Comparison of ENCODE assay signal across 8 mouse cellular contexts in the genomic region with DNA sequence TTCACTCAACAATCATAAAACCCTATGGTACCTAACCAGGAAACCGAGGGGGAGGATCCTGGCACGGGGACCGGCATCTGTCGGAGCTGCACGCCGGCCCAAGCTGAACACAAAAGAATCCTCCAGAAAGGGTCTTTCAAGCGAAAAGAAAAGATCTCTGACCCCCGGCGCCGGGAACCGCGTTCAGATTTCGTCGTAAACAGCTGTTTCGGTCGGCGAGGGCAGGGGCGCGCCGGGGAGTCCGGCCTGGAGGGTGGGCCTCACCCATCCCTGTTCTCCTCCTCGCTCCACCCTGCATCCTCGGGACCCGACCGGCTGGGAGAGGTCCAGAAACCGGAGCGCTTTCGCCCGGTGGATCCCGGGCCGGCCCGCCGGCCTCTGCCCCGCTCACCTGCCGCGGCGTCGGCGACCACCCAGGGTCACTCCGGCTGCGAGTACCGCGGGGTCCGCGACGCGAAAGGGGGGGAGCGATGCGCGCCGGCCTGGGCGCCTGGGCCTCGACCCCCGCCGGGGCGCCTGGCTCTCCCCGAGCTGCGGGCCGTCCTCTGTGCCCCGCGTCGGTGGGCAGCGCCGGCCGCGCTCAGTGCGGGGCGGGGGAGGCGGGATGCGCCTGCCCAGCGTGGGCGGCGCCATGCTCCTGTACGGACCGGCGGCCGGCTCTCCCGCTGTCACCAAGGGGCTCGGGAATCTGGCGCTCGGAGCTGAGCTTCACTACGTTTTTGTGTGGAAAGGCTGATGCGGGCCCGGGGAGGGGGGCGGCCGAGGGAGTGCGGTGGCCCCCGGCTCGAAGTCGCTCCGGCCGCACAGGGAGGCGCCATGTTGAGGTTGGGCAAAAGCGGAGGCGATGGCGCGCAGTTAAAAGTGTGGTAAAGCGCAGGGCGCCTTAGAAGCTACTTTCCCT. TPM values are rescaled to one million over a fixed set of nuclear protein-coding genes. Genes with fewer than 3 reads are reported as not detected.
DNase-seq lines count a peak whose midpoint lies in the region; ATAC-seq and TF ChIP-seq lines count a peak whose summit lies in the region.

Tcp11l1 (minus strand) TSS at position 585 of the 901 bp plus-strand sequence.

- H3K36me3 ChIP-seq in embryonic facial prominence, embryonic 13.5 days, result 0 out of 2 replicates have a peak, but pooled peaks cover 4% of the 10 kb centered on the region
- no peaks in the 10 kb centered on the region for H3K36me3 ChIP-seq in heart, embryonic 10.5 days
- no peaks in the 10 kb centered on the region for H3K36me3 ChIP-seq in kidney, embryonic 15.5 days
- 0 out of 2 replicates have a peak, but pooled peaks cover 3% of the 10 kb centered on the region for H3K36me3 ChIP-seq in midbrain, postnatal 0 days (ENCODE audit: insufficient read depth, low read length)

- peak within 1 kb of the TSS; percentile 73 for H3K4me2 ChIP-seq in embryonic facial prominence, embryonic 13.5 days
- peak within 1 kb of the TSS; percentile 76 for H3K4me2 ChIP-seq in kidney, embryonic 15.5 days
- peak within 1 kb of the TSS; percentile 66 for H3K4me2 ChIP-seq in midbrain, postnatal 0 days (ENCODE audit: low read depth, low read length, poor library complexity, severe bottlenecking)

- no peak for TF ChIP-seq CTCF in midbrain, postnatal 0 days (IDR thresholded peaks at IDR 0.05)

- peak within 1 kb of the TSS; percentile 89 for H3K27ac ChIP-seq in embryonic facial prominence, embryonic 13.5 days
- H3K27ac ChIP-seq in heart, embryonic 10.5 days, result peak within 1 kb of the TSS; percentile 97
- H3K27ac ChIP-seq in kidney, embryonic 15.5 days, result peak within 1 kb of the TSS; percentile 87
- H3K27ac ChIP-seq in midbrain, postnatal 0 days (ENCODE audit: low read depth, low read length), result peak within 1 kb of the TSS; percentile 84

- whole genome bisulfite sequencing in embryonic facial prominence, embryonic 13.5 days, result under 1% methylated on average over 97 of the region's 99 CpGs
- WGBS in heart, embryonic 10.5 days, result 1% methylated on average over 98 of the region's 99 CpGs
- WGBS in kidney, embryonic 15.5 days, result under 1% methylated on average over 66 of the region's 99 CpGs
- under 1% methylated on average over 65 of the region's 99 CpGs for WGBS in midbrain, postnatal 0 days

- ATAC-seq in embryonic facial prominence, embryonic 13.5 days (ENCODE audit: insufficient number of reproducible peaks, insufficient read depth, low FRiP score, low TSS enrichment, low read depth), result peak; percentile 87
- ATAC-seq in kidney, embryonic 15.5 days (replicated peaks; ENCODE audit: low FRiP score), result peak; percentile 92
- peak; percentile 92 for ATAC-seq in midbrain, postnatal 0 days (ENCODE audit: low FRiP score)

- peaks cover 21% of the 10 kb centered on the region for H3K4me1 ChIP-seq in embryonic facial prominence, embryonic 13.5 days
- H3K4me1 ChIP-seq in heart, embryonic 10.5 days, result peaks cover 14% of the 10 kb centered on the region; the same call in 1 of the 2 replicates
- H3K4me1 ChIP-seq in kidney, embryonic 15.5 days, result peaks cover 30% of the 10 kb centered on the region
- H3K4me1 ChIP-seq in midbrain, postnatal 0 days (ENCODE audit: insufficient read depth, low read length), result peaks cover 4% of the 10 kb centered on the region; the same call in 1 of the 2 replicates

- peak within 1 kb of the TSS; percentile 74 for H3K4me3 ChIP-seq in embryonic facial prominence, embryonic 13.5 days
- peak within 1 kb of the TSS; percentile 99 for H3K4me3 ChIP-seq in heart, embryonic 10.5 days
- peak within 1 kb of the TSS; percentile 87 for H3K4me3 ChIP-seq in kidney, embryonic 15.5 days (replicated peaks)
- peak within 1 kb of the TSS; percentile 80 for H3K4me3 ChIP-seq in midbrain, postnatal 0 days (ENCODE audit: low read depth, low read length)

- DNase-seq in 3134 (ENCODE audit: extremely low read depth, insufficient read length, low spot score) (peak; percentile 71), liver (peak; percentile 34)
- DNase-seq in adrenal gland, postnatal 25 days, result peak; percentile 62
- DNase-seq in heart, embryonic 10.5 days (ENCODE audit: low spot score), result peak; percentile 78
- DNase-seq in midbrain, postnatal 0 days (ENCODE audit: low spot score), result peak; percentile 74
- DNase-seq in spleen, postnatal 36 days (ENCODE audit: low spot score in 2 of 2), result peak; percentile 25 to 36

- H3K9ac ChIP-seq in embryonic facial prominence, embryonic 13.5 days, result peak within 1 kb of the TSS; percentile 84
- peak within 1 kb of the TSS; percentile 76 for H3K9ac ChIP-seq in kidney, embryonic 15.5 days
- peak within 1 kb of the TSS; percentile 81 for H3K9ac ChIP-seq in midbrain, postnatal 0 days (replicated peaks; ENCODE audit: low read length, poor library complexity, severe bottlenecking)

- no peaks in the 10 kb centered on the region for H3K9me3 ChIP-seq in embryonic facial prominence, embryonic 13.5 days
- H3K9me3 ChIP-seq in heart, embryonic 10.5 days, result no peaks in the 10 kb centered on the region
- H3K9me3 ChIP-seq in kidney, embryonic 15.5 days (replicated peaks), result no peaks in the 10 kb centered on the region
- H3K9me3 ChIP-seq in midbrain, postnatal 0 days (ENCODE audit: low read length), result no peaks in the 10 kb centered on the region

- peaks cover 4% of the 10 kb centered on the region; the same call in 1 of the 2 replicates for H3K27me3 ChIP-seq in embryonic facial prominence, embryonic 13.5 days
- peaks cover 8% of the 10 kb centered on the region for H3K27me3 ChIP-seq in heart, embryonic 10.5 days (ENCODE audit: insufficient read depth, poor library complexity, severe bottlenecking)
- H3K27me3 ChIP-seq in kidney, embryonic 15.5 days, result peaks cover 10% of the 10 kb centered on the region; the same call in 1 of the 2 replicates
- no peaks in the 10 kb centered on the region for H3K27me3 ChIP-seq in midbrain, postnatal 0 days (ENCODE audit: insufficient read depth, low read length)

RNA-seq across cellular contexts. Expression of gene Tcp11l1, which starts in this region (rescaled TPM):
- 7.7 and 12.2 TPM in 2 replicates for total RNA-seq in adrenal gland, postnatal 25 days (2021)
- 61.5 and 73.3 TPM in 2 replicates for polyA plus RNA-seq in embryonic facial prominence, embryonic 13.5 days (2015; fragmentation: Nextera tagmentation; extraction: Ambion mirVana)
- polyA plus RNA-seq in heart, embryonic 10.5 days (2016; fragmentation: Nextera tagmentation; extraction: Ambion mirVana), result 35.0 and 36.4 TPM in 2 replicates
- polyA plus RNA-seq in kidney, embryonic 15.5 days (2015; fragmentation: Nextera tagmentation; extraction: Ambion mirVana), result 40.6 and 43.3 TPM in 2 replicates
- total RNA-seq in midbrain, postnatal 0 days (2014; rRNA removed), result 27.8 and 28.2 TPM in 2 replicates
- polyA plus RNA-seq in midbrain, postnatal 0 days (2015; fragmentation: Nextera tagmentation; extraction: Ambion mirVana), result 51.6 and 58.8 TPM in 2 replicates

Comparison
In these comparisons a context has a peak if more than half of its experiments do, and no peak if none do; other contexts are left out.
1. Peak in every context shown above with its lines: DNase-seq, ATAC-seq, H3K4me3 ChIP-seq and H3K27ac ChIP-seq.